Mouse (Mus musculus) heart, adult 2 months (tissue): ENCODE measurements at regions not wholly inside any gene's neighbourhood (a gene's known extent, or its start where the extent isn't known, plus 50 kb on each side); places are given as distances from the start of the nearest gene placed in this dataset.

Source experiments
- CTCF ChIP-seq: fragments of 200-600 bp; IDR thresholded peaks from 2 replicates; pipeline ENCODE4 v1.8.1; 2022; ENCODE audit warnings: antibody characterized with exemption, mild to moderate bottlenecking, moderate library complexity
- EP300 ChIP-seq: fragments of 200-500 bp; IDR thresholded peaks from 2 replicates; pipeline ENCODE4 v1.6.1; 2011; ENCODE audit warnings: low read depth, low read length, control low read depth; ENCODE audit not compliant: insufficient read depth
- POLR2A ChIP-seq: fragments of 200-500 bp; IDR thresholded peaks from 2 replicates; pipeline ENCODE4 v1.6.1; 2011; ENCODE audit warnings: mild to moderate bottlenecking, low read depth, low read length, control low read depth; ENCODE audit not compliant: insufficient read depth

GRCm38 (mm10) chr4:153311574-153311973 lies 171.0 kb downstream of the Ajap1 start:
- TF ChIP-seq POLR2A: no peak
- TF ChIP-seq CTCF: no peak
- no peak for TF ChIP-seq EP300
